Mouse (Mus musculus) liver (tissue): Measurements from ENCODE around the gene Gid4.

Source experiments
- DNase-seq: peaks from one replicate; pipeline ENCODE4 v3.0.0-alpha.2; 2020; ENCODE audit warnings: mixed read lengths

Gene Gid4

GRCm38 (mm10) chr11:60416963-60417716 lies at the start of gene Gid4:
Gid4 (plus strand) TSS chr11:60417145.
- peak; percentile 99 for DNase-seq

- no peak for DNase-seq
These were observed 49.7 kb upstream of the Gid4 start for GRCm38 (mm10) chr11:60367256-60367655.

GRCm38 (mm10) chr11:60368909-60369308 lies 48.0 kb upstream of the Gid4 start:
- DNase-seq: no peak

- DNase-seq: no peak
These were observed 47.5 kb upstream of the Gid4 start for GRCm38 (mm10) chr11:60369448-60369847.

- no peak for DNase-seq
These were observed 46.5 kb upstream of the Gid4 start for GRCm38 (mm10) chr11:60370431-60370830.

- no peak for DNase-seq
These were observed 42.5 kb upstream of the Gid4 start for GRCm38 (mm10) chr11:60374481-60374880.

- DNase-seq: no peak
These were observed 33.4 kb upstream of the Gid4 start for GRCm38 (mm10) chr11:60383518-60383917.

- DNase-seq: no peak
These were observed 32.1 kb upstream of the Gid4 start for GRCm38 (mm10) chr11:60384762-60385421.

- DNase-seq: no peak
These were observed 31.0 kb upstream of the Gid4 start for GRCm38 (mm10) chr11:60385946-60386345.

- no peak for DNase-seq
These were observed 29.0 kb upstream of the Gid4 start for GRCm38 (mm10) chr11:60387944-60388343.

GRCm38 (mm10) chr11:60391346-60391745 lies 25.6 kb upstream of the Gid4 start:
- no peak for DNase-seq

GRCm38 (mm10) chr11:60396546-60396945 lies 20.4 kb upstream of the Gid4 start:
- peak; percentile 39 for DNase-seq

- DNase-seq: no peak
These were observed 19.8 kb upstream of the Gid4 start for GRCm38 (mm10) chr11:60397172-60397571.

GRCm38 (mm10) chr11:60406606-60407005 lies 10.3 kb upstream of the Gid4 start:
- DNase-seq: no peak

GRCm38 (mm10) chr11:60412173-60412572 lies 4.8 kb upstream of the Gid4 start:
- peak; percentile 45 for DNase-seq

GRCm38 (mm10) chr11:60412921-60413320 lies 4.0 kb upstream of the Gid4 start:
- no peak for DNase-seq

- DNase-seq: no peak
These were observed 369 bp upstream of the Gid4 start for GRCm38 (mm10) chr11:60416590-60416962.

GRCm38 (mm10) chr11:60417717-60418472 lies 950 bp downstream of the Gid4 start, which contains the start of gene Atpaf2:
Atpaf2 (minus strand) TSS chr11:60418457.
- peak; percentile 62 for DNase-seq

- peak; percentile 49 for DNase-seq
These were observed 1.5 kb downstream of the Gid4 start for GRCm38 (mm10) chr11:60418473-60418803.

GRCm38 (mm10) chr11:60422046-60422668 lies 5.2 kb downstream of the Gid4 start:
- no peak for DNase-seq

GRCm38 (mm10) chr11:60423006-60423405 lies 6.1 kb downstream of the Gid4 start:
- DNase-seq: no peak

- DNase-seq: no peak
These were observed 9.5 kb downstream of the Gid4 start for GRCm38 (mm10) chr11:60426417-60426816.

GRCm38 (mm10) chr11:60427628-60428027 lies 10.7 kb downstream of the Gid4 start:
- no peak for DNase-seq
